Mouse (Mus musculus) erythroid progenitor cell, adult 5-6 weeks (primary cell): ENCODE results near the gene Hlf. TPM values are rescaled to one million over a fixed set of nuclear protein-coding genes. Genes with fewer than 3 reads are reported as not detected.

Experiments
- ATAC-seq: replicated peaks from 2 replicates; pipeline ENCODE4 v1.8.0; 2016; ENCODE audit warnings: moderate number of reproducible peaks, mild to moderate bottlenecking, moderate TSS enrichment, inconsistent platforms; ENCODE audit not compliant: poor library complexity, low FRiP score, severe bottlenecking
- total RNA-seq, 2 experiments: library from RNA; stranded (forward) in 1 of 2; stranded (reverse) in 1 of 2; fragments of 150-400 nt in 1 of 2; fragments of 186-747, 209-891 nt in 1 of 2; gene quantifications; 2 replicates each; pipeline versions ENCODE4 v1.2.3 to v1.2.4; 2015 to 2017; ENCODE audit warnings: low replicate concordance in 2 of 2

Hlf gene
- total RNA-seq, 2 experiments from 2014 or later: 3.4 TPM; not detected in 1

GRCm38 (mm10) chr11:90371470-90372100, 19.1 kb downstream of the Hlf start:
- no peak for ATAC-seq

DNA sequence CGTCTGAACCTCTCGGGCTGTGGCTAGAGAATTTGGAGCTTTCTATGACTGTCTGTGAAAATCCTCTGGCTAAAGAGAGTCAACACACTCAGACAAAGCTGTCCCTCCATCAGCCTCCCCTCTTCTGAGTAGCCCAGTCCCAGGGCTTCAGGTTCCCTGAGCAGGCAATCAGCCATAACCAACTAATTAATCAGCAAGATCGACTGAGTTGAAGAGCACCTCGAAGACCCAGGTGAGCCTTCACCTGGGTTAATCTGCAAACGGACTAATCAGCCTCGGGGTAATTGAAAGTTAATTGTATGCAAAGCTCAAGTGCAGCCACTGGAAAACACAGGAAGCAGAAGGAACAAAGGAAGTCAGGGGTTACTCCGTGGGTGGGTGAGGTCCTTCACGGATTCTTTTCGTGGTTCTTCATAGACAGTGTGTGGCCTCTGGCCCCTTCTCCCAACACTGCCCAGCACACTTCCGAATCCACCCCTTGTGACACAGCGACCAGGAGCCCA, 19.9 kb downstream of the Hlf start:
- ATAC-seq: no peak

GRCm38 (mm10) chr11:90370367-90370766, 20.3 kb downstream of the Hlf start:
- no peak for ATAC-seq

DNA sequence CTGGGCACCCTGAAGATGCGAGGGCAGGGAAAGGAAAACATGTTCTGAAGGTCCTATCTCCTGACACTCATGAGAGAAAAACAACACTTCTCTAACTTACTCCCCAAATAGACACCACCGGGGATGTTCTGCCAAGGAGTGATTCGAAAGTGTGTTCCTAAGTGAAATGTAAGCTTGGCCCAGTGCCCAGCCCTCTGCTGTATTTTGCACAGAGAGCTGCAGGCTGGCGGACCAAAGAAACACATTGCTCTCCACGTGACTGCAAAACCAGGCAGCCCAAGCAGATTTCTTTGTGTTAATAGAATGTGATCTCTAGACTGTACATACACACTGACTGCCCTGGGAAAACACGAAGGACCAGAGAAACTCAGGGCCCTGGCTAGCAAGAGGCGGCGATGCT, 21.1 kb downstream of the Hlf start:
- ATAC-seq: no peak

- ATAC-seq: no peak
Observed at GRCm38 (mm10) chr11:90369115-90369514, 21.6 kb downstream of the Hlf start.

DNA sequence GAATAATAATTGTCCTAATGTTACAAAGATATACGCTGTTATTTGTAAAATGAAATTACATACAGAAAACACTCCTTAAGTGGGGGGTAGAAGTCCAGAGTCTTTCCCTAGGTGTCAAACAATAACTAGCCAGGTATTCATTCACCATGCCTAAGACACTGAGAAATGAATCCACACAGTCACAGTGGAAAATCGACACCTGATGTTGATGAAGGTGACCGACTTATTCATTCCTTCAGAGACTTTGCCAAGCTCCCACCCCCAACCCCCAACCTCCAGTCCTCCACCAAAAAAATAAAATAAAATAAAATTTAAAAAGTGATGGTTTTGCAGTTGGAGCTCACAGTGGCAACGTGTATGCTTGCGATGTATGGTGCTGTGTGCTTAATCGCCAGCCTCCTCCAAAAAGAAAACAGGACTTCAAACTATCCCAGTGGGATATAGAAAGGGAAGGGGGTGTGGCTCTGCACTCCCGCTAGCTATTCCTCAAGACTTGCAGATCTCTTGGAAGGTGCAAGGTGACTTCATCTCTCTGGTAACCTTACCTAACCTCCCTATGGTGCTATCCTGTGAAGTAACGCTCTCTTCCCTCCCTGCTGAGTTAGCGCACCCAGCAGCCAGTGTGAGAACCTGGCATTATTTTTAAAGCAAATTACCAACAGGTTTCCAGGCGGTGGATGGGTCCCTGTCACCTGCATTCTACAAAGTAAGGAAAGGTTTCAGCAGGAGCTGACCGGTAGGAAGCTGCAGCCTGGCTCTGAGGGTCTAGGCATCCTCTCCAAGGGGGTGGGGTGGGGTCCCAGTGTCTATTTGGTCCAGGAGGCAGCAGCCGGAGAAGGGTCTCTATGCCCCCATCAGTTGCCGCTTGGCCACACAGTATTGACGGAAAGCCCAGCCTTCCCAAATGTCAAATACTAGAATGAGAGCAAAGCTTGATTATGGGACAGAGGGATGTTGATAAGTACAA, 22.5 kb downstream of the Hlf start:
- ATAC-seq: no peak

DNA sequence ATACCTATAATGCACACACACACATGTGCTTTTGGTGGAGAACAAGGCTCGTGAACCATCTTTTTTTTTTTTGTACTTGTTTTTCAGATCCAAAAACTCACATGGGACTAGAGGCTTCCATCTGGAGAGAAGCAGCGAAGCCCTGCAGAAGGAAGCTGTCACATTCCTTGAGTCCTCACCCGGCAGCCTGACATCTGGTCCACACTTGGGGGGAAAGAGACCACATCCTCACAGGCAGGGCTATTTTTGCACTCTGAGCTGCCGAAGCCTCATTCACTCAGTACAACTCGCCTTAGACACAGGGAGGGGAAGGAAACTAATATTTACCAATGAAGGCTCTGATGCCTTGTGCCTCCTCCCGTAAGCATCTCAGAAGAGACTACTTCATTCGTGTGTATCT, 25.8 kb downstream of the Hlf start:
- no peak for ATAC-seq

- no peak for ATAC-seq
Observed at GRCm38 (mm10) chr11:90363821-90364497, 26.7 kb downstream of the Hlf start.

DNA sequence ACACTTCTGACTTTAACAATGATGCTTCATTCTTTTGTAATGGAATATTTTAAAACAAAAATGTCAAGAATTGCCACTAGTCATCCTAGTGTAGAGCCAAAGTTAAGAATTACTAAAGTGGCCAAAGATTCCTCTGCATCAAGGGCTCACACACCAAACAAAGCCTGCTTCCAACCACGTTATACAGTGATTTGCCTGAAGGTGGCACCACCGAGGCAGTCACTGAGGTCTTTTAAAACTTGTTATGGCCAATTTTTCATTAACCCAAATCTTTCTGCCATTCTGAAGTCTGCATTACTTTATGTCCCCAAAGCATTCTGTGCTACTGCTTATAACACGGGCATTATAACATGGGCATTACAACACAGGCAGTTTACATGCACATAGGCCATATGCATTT, 27.3 kb downstream of the Hlf start:
- ATAC-seq: no peak

DNA sequence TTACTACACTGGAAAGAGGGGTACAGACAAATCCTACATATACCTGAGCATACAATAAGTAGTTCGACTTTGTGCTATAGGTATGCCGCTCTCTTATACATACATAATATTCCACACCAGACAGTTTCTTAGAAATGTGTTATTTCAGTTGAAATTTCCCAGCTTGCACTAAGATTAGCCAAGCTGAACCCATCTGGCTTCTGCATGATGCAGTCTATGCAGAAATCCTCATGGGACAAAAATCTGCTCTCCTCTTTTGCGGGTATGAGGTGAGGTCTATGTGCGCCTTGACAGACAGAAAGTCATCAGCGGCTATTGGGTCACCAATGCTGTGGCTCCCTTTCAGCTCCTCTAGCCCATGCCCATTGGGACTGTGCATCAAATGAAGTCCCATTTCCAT, 30.2 kb downstream of the Hlf start:
- ATAC-seq: no peak

- no peak for ATAC-seq
Observed at GRCm38 (mm10) chr11:90358063-90358462, 32.6 kb downstream of the Hlf start.

DNA sequence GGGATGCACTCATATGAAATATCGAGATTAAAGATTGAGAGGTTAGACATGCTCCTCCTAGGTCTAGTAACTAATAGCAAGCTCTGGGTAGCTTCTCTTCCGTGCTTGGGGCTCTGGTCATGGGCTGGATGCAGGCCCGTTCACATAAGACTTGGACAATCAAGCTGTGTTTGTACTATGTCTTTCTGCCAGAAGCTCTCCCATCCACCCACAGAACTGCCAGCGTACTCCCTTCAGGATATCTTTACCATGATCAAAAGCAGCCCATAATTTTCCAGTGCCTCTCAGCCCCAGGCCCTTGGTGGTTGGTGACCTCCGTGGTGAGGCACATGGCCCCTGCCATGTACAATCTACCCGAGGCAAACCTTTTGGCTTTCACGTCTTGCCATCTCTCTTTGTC, 33.3 kb downstream of the Hlf start:
- ATAC-seq: no peak

DNA sequence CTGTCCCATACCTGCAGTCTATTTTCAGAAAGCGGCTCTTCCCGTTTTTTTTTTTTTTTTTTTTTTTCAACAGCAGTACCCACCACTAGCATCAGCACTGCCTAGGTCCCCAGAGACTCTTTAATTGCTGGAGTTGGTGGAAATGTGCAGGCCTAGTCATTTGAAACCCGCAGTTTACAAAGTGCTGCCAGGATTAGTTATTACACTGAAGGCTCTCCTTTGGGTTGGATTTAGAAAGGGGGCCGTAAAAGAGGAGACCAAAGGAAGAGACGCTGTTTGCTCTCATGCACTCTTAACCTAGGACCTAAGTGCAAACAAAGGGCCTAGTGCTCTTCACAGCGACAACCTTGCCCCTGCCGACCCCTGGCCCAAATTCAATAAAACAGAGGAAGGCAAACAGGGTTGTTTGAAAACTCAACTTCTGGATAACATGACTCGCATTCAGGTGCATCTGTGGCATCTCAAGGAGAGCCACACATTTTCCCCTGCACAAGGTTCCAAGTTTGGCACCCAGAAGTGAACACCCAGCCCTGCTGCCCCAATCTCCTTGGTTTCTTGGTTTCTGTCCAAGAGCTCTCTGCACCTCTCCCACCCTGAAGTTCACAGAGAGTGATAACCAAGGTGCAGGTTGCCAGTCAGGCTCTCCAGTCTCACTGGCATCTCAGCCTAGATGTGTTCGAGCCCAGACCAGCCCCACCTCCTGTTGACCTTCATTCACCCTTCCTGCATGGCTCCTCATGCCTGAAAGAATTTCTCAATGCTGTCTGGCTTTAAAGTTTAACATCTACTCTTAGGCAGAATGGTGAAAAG, 34.0 kb downstream of the Hlf start:
- ATAC-seq: no peak

- ATAC-seq: no peak
Observed at GRCm38 (mm10) chr11:90356036-90356435, 34.7 kb downstream of the Hlf start.

- ATAC-seq: no peak
Observed at GRCm38 (mm10) chr11:90355270-90355681, 35.4 kb downstream of the Hlf start.

- no peak for ATAC-seq
Observed at GRCm38 (mm10) chr11:90352696-90353095, 38.0 kb downstream of the Hlf start.

- no peak for ATAC-seq
Observed at GRCm38 (mm10) chr11:90350153-90350512, 40.6 kb downstream of the Hlf start.

GRCm38 (mm10) chr11:90349486-90350152, 41.1 kb downstream of the Hlf start:
- no peak for ATAC-seq
